Mouse (Mus musculus): ENCODE data around the gene Utrn.

DNA sequence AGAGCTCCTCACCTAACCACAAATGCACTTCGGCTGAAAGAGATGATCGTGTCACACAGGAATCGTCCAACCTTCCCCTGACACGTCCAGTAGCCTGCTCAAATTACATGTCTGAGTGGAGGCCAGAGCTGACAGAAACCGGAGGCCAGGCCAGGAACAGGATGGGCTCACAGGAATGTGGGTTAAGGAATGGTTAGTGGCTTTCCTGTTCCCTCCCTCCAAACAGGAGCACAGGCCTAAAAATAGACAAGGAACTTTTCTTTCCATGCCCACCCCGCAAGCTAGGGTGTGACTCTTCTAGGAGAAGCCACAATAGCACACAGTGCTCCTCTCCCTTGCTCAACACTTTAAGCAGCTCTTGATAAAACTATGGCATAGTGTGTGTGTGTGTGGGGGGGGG is 174.4 kb downstream of the Utrn start:
- no peak for TF ChIP-seq POLR2A (IDR thresholded peaks at IDR 0.05; ENCODE audit: borderline replicate concordance, low read depth, low read length)
- TF ChIP-seq CTCF (IDR thresholded peaks at IDR 0.05; ENCODE audit: low read depth, low read length): no peak

Measured in bone marrow macrophage, adult 2 months (primary cell).